Mouse (Mus musculus): ENCODE data around the gene 9530053A07Rik.
A peak's percentile ranks its signal among the peaks of the same experiment; 100 is the strongest.

Gene 9530053A07Rik

DNA sequence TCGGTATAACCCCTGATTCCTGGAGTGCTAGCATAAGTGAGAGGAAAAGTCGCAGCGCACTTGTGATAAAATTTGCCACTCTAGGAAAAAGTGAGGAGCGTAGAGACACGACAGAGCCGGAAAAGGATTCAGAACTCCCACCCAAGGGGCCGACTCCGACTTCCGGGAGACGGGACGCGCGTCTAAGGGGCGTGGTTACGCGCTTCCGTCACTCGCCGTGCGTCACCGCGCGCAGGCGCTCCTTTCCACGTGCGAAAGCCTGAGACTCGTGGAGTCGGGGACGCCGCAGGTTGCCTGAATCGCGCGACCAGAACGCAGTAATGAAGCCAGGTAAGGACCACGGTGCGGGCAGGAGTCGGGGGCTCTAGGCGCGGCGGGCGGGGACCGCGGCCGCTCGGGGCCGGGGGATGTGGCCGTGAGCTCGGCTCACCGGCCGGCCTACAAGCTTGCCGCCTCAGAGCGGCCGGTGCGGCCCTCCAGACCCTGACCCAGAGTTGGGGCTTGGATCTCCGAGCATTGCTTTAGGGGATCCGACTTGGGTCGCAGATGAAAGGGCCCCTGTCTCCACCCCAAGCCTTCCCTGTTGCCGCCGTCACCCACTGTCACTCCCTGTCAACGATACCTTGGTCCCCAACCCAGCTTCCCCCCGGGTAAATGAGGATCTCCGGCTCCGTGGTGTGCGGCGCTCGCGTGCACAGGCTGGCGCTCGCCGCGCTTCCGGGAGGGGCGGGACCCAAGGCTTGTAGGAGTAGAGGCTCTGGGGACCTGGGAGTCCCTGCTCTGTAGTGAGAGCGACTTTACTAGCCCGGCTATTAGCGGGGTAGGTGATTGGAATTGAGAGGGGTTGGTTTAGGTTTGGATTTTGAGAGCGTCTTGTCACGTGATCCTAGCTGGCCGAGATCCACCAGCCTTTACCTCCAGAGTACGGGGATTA lies 40.5 kb downstream of the 9530053A07Rik start, which contains the start of gene Fbl:
TSS of gene Fbl (plus strand) at position 222 of the 934 bp plus-strand sequence.
- peak; percentile 76 to 92 for DNase-seq (ENCODE audit: low spot score in 2 of 2)

DNA sequence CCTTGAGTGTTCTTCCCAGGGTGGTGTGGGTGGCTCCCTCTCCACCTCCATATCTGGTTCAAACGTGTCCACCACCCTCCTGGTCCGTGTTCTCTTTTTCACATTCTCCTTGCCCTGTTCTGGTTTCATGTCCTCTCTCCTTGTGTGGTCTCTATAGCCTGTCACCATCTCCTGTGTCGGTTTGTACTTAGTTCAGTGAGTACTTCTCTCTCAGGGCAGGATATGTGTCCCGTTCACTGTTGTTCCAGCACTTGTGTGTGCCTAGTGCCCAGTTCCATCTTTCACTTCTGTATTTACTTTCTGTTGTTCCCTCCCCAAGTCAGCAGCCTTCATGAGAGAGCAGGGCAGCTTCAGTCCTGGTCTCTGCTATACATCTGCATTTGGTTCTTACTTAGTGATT lies 46.1 kb downstream of the 9530053A07Rik start:
- no peak for DNase-seq (ENCODE audit: low spot score in 2 of 2)

DNA sequence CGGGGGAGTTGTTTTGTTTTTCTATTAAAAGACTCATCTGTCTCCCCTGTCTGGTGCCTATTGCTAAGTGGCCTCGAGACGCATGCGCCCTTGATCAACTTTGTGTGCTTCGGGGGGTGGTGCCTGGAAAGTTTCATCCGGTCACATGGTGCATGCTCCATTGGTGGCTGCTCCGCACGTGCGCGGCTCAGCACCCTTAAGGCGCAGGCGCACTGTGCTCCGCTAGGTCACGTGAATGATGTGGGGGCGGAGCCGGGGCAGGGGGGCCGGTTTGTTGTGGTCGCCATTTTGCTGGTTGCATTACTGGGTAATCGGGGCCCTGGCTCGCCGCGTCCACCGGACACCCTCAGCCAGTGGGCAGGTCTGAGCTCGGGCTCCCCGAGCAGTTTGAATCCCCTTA lies 50.0 kb downstream of the 9530053A07Rik start, which contains the start of gene Dyrk1b:
TSS of gene Dyrk1b (plus strand) at position 242 of the 400 bp plus-strand sequence.
- DNase-seq (ENCODE audit: low spot score in 2 of 2) = peak; percentile 97 to 98

DNA sequence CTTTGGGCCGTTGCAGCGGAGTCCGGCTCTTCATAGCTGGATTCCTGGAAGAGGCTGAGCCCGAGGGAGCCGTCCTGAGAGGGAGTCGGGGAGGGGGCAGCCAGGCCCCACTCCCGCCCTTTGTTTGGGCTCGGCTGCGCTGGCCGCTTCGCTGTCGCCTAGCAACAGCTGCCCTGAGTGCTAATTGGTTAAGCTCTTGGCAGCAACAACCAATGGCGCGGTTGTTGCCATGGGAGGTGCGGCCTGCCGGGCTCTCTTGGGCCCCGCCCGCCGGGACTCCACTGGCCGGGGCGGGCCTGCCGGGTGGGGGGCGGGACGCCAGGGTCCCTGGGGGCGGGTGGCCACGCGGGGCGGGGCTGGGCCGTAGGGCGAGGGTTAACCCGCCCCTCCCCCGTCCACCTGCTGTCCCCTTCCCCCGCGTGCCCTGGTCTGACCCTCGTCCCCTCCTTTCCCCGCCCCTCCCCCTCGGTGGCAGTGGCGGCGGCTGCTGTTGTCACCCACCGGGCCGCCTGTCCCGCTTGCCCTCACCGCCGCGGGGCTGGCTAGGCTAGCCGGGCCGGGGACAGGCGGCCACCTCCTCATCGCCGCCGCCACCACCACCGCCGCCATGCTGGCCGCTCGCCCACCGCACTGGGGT lies 50.6 kb downstream of the 9530053A07Rik start:
- peak; percentile 88 to 95 for DNase-seq (ENCODE audit: low spot score in 2 of 2)

DNA sequence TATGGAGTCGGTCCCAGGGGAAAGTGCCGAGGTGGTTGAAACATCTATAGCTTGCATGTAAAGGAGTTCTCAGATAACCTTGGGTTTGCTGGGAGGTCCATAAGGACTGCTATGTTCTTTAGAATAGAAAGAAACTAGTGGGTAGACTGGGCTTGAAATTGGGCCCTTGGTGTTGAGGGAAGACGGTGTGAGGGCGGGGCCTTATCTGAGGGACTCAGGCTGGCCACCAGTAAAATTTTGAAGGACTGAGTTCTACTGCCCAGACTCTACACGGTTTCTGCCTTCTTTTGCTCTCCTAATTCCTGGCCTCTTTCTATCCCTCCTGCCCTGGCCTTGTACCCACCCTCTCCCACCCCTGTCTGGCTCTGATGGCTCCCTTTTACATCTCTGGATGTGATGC lies 51.6 kb downstream of the 9530053A07Rik start:
- peak; percentile 20 to 68 for DNase-seq (ENCODE audit: low spot score in 2 of 2)

DNA sequence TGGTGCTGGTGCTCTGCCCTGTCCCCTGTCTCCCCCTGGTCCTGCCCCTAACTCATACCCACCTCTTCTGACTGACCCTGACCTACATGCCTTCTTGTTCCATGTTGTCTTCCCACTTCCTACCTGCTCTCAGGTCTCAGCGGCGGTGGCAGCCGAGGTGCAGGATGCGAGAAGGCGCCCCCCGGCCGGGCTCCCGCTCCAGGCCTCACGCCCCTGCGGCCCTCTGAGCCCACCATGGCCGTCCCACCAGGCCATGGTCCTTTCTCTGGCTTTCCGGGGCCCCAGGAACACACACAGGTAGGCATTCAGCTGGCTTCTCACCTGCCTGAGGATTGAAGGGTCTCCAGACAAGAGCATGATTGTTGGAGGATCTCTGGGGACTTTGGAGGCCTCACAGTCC lies 52.1 kb downstream of the 9530053A07Rik start:
- DNase-seq (ENCODE audit: low spot score in 2 of 2) = no peak

DNA sequence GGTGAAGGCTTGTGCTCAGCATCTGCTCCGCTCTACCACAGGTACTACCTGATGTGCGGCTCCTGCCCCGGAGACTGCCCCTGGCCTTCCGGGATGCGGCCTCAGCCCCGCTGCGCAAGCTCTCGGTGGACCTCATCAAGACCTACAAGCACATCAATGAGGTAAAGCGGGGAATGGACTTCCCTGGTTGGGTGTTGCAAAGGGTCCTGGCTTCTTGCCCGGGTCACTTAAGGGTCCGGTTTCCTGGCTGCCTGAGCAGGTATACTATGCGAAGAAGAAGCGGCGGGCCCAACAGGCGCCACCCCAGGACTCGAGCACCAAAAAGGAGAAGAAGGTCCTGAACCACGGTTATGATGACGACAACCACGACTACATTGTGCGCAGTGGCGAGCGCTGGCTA lies 53.1 kb downstream of the 9530053A07Rik start:
- DNase-seq (ENCODE audit: low spot score in 2 of 2) = no peak

DNA sequence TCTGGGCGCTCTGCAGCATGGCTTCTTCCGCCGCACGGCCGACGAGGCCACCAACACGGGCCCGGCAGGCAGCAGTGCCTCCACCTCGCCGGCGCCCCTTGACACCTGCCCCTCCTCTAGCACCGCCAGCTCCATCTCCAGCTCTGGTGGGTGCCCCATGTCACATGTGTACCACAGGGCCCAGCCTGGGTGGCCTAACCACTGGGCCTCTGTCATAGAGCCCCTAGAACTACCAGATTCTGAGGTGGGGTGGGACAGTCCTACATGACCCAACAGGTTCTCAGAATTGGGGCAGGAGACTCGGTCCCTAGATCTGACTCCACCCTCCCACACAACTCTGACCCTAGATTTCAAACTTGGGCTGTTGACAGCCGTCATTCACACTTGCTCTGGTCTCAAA lies 56.6 kb downstream of the 9530053A07Rik start:
- no peak for DNase-seq (ENCODE audit: low spot score in 2 of 2)

DNA sequence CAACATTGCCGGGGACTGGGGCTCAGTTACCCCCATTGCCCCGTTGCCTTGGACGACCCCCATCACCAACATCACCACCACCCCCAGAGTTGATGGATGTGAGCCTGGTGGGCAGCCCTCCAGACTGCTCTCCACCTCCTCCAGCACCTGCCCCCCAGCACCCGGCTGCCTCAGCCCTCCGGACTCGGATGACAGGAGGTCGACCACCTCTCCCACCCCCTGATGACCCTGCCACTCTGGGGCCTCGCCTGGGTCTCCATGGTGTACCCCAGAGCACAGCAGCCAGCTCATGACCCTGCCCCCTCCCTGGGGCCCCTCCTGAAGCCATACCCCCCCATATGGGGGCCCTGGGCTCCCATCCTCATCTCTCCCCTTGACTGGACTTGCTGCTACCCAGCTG lies 57.4 kb downstream of the 9530053A07Rik start:
- DNase-seq (ENCODE audit: low spot score in 2 of 2) = no peak

DNA sequence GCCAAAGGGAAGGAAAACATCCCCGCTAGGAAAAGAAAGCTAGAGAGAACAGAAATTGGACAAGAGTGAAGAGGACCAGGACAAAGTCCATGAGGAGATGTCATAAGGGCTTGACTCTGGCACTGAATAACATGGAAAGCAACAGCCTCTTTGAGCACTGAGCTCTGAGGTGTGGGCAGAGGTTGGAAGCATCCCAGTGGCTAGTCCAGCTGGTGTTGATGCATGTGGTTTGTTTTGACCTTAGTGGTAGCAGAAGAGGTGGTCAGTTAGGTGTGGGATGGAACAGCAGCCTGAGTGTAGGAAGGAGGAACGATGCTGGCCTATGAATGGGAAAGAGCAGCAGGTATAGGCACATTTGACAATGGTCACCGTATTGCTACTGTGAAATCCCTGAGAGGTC lies 62.2 kb downstream of the 9530053A07Rik start:
- DNase-seq (ENCODE audit: low spot score in 2 of 2) = no peak

DNA sequence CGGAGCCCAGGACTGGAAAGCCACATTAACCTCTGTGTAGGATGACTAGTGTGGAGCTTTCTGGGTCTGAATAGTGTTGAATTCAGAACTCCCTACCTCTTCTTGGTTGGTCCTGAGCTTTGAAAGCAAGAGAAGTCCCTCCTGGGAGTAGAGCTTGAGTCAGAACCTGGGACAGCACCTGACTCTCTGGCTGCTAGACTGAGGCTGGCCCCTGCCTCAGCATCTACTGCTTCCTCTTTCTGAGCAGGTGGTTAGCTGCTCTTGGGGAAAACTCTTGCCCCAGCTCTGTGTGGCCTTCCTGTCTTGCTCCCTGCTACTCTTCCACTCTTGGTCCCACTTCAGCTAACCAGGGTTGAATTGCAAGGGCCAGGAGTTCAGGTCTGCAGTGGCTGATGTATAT lies 62.6 kb downstream of the 9530053A07Rik start:
- no peak for DNase-seq (ENCODE audit: low spot score in 2 of 2)

DNA sequence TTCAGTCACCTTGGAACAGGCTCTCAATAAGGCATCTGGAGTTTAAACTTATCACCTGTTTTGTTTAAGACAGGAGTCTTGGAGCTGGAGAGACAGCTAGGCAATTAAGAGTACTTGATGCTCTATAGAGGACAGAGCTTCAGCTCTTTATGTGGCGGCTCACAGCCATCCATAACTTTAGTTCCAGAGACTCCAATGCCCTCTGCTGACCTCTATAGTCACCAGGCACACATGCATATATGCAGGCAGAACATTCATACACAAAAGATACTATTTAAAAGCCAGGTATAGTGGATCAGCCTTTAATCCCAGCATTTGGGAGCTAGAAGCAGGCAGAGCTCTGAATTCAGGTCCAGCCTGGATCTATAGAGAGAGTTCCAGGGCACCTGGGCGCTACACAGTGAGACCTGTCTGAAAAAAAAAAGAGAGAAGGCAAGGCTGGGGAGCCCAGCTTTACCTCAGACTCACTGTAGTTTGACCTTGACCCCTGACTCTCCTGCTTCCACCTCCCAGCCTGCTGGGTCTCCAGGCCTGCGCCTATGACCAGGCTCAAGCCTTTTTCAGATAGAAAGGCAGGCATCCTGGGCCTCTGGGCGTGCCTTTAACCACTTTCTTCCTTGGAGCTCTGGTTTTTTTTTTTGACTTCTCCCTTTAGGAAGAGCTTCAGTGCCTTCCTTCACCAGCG lies 66.3 kb downstream of the 9530053A07Rik start:
- DNase-seq (ENCODE audit: low spot score in 2 of 2) = no peak

DNA sequence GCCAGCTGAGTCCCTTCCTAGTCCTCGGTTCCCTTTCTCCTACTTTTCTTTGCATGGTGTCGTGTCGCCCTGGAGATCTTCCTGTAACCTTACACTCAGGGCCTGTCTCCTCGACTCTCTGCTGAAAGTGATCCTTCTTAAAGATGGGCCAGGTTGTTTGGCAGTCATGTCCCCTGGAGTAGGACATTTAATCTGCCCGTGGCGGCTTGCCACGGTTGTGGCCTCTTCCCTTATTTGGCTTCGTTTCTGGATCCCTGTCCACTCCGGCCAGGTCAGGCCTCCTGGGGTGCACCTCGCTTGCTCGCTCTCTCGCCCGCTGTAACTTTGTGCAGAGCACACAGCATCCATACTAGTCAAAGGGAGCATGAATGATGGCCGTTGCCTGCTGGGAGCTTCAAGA lies 67.3 kb downstream of the 9530053A07Rik start:
- no peak for DNase-seq (ENCODE audit: low spot score in 2 of 2)

DNA sequence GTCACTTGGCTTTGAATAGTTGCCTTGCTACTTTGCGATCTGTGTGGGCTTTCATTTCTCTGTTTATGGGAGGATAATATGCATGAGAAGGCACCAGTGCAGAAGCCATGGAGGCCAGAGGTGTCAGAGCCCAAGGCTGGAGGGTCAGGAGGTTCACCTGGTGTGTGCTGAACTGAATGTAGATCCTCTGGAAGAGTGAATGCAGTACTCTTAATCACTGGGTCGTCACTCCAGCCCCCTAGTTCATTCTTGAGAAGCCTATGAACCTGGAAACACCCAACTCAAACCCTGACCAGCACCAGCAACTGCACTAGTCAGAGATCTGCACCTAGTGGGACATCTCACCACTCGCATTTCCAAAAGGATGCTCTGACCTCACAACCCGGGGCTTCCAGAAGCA lies 69.8 kb downstream of the 9530053A07Rik start:
- no peak for DNase-seq (ENCODE audit: low spot score in 2 of 2)

DNA sequence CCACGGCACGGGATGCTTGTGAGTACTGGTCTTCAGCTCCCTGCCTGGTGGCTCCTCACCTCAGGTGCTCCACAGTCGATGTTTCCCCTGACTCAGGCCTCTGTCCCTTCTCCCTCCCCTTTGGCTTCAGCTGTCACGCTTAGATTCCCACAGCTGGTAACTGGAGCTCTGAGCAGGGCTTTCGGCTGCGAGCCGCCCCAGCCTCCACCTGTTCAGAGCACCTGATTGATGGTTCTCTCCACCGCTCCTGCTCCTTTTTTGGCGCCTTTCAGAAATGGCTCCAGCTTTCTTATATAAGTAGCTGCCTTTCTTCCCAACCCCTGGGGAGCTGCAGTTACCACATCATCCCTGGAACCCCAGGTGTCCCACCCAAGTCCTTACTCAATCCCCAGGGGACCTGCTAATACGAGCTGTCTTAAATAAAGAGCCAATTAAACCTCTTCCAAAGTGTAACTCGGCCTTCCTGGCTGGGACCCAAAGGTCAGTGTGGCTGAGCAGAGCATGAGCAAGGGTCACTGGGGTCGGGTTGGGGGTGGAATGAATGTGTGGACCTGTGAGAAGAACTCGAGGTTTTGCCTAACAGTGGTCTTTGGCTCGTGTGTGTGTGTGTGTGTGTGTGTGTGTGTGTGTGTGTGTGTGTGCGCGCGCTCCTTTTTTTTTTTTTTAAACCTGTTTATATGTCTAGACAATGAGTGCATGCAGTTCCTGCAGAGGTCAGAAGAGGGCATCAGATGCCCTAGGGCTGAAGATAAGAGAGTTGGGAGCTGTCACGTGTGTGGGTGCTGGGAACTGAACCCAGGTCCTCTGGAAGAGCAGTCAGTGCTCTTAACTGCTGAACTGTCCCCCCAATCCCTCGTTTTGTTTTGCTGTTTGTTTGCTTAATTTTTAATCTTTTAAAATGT lies 74.2 kb downstream of the 9530053A07Rik start:
- DNase-seq (ENCODE audit: low spot score in 2 of 2) = no peak

DNA sequence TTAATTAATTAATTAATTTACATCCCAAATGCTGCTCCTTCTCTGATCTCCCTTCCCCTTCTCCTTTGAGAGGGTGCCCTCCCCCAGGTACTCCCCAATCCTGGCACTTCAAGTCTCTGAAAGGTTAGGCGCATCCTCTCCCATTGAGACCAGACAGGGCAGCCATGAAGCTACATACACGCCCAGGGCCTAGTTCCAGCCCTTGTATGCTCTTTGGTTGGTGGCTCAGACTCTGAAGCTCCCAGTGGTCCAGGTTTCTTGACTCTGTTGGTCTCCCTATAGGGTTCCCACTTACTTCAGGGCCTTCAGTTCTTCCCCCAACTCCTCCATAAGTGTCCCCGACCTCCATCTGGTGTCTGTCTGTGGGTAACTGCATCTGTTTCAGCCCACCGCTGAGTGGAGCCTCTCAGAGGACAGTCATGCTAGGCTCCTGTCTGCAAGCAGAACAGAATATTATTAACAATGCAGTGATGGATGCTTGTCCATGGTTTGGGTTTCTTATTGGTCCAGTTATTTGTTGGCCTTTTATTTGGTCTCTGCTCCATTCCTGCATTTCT lies 76.9 kb downstream of the 9530053A07Rik start:
- DNase-seq (ENCODE audit: low spot score in 2 of 2) = no peak

DNA sequence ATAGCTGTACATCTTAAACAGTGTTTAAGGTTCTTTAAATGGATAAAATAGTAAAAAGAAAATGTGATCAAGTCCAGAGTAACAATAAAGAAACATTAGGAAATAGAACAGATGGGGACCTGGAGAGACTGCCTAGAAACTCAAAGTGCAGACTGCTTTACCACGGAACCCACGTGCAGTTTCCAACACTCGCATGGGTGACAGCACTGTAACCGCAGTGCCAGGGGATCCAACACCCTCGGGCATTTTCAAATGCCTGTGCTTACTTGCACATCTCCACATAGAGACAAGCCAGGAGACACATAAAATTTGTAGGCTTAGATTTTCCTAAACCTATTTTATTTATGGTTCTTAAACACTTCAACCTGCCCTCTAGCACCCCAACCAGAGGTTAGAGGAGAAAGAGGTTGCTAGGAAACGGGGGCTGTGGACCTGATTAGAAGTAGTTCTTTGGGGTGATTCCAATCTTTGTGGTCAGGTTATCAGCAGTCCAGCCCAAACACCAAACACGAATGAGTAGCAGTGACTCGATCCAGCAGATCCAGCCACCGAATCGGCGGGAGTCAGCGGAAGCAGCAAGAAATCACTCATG lies 79.2 kb downstream of the 9530053A07Rik start:
- DNase-seq (ENCODE audit: low spot score in 2 of 2) = no peak

DNA sequence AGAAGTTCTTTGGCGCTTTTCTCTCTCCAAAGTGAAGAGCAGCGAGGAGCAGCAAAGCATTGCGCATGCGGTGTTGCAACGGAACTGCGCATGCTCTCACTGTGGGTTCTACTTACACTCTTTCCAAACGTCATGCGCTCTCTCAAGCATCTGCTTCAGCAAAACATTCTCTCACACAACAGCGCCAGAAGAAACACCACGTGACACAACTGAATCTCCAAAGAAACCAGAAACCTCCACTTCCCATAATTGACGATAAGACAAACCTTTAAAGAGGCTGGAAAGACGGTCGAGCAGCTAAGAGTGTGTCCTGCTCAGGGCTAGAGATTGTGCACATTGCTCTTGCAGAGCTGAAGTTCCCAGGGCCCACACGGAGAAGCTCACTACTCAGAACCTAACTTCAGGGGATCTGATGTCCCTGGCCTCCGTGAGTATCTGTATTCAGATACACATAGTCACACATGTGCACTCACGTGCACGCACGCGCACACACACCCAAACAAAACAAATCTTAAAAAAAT lies 79.8 kb downstream of the 9530053A07Rik start:
- DNase-seq (ENCODE audit: low spot score in 2 of 2) = peak in 1 of 2 experiments; percentile 56

DNA sequence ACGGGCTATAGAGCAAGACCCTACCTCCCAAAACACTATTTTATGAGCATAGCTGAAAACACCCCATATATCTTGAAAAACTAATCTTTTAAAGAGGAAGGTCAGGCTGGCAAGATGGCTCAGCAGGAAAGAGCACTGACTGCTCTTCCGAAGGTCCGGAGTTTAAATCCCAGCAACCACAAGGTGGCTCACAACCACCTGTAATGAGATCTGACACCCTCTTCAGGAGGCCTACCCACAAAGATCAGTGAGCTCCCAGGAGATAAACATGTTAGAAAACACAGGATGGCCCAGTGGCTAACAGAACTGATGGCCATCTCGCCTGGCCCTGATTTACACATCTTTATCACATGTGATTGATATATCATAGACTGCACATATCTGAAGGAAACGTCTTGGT lies 81.5 kb downstream of the 9530053A07Rik start:
- DNase-seq (ENCODE audit: low spot score in 2 of 2) = no peak

DNA sequence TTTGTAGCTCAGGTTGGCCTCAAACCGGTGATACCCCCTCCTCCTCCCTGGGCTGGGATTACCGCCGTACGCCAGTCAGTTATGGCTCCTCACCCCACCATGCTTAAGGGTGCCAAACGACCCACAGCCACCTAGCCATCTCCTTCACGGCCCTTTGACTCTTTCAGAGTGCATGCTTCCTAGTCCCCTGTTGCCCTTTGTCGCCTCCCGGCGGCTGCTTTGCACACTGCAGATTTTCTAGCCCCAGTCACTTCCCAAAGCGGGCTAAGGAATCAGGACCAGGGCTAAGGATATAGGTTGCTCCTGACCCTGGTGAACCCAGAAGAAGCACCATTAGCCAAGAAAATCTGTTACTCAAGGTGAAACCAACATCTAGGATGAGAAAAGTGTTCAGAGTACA lies 84.9 kb downstream of the 9530053A07Rik start:
- peak; percentile 56 to 78 for DNase-seq (ENCODE audit: low spot score in 2 of 2)

All from spleen, postnatal 10 days (tissue).